Mouse (Mus musculus) adrenal gland (tissue): ENCODE data around the gene Sema3c.

Experiments used
- intact Hi-C: fragments of 180-260 bp; cut with DNase I; formaldehyde crosslinking; loops from one replicate; pipeline ENCODE4 v1.15.1; 2025

The Sema3c gene

DNA sequence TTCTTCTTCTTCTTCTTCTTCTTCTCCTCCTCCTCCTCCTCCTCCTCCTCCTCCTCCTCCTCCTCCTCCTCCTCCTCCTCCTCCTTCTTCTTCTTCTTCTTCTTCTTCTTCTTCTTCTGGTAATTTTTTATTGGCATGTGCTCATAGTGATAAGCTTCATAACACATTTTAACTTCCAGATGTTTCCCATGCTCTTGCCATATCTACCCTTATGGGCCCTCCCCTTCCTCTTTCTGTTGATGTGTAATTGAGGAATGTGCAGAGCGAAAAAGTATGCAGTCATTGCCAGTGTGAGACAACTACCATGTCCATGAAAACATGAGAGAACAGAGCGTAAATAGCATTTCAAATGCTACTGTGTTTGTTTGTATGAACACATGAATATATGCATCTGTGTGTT lies 196.2 kb downstream of the Sema3c start:
- intact Hi-C loops: no loop called here

- intact Hi-C loops: no loop called here
Measured at GRCm38 (mm10) chr5:17776571-17776970, 202.5 kb downstream of the Sema3c start.
